Mouse (Mus musculus): ENCODE measurements around the gene Cwf19l1. TPM values are rescaled to one million over a fixed set of nuclear protein-coding genes. Genes with fewer than 3 reads are reported as not detected.
A peak's percentile ranks its signal among the peaks of the same experiment; 100 is the strongest.

The Cwf19l1 gene
- 27.2 and 29.7 TPM in 2 replicates for polyA plus RNA-seq (2015; fragmentation: Nextera tagmentation; extraction: Ambion mirVana)

GRCm38 (mm10) chr19:44135072-44135959 lies at the start of gene Cwf19l1:
Cwf19l1 (minus strand) TSS chr19:44135876.
- Histone ChIP-seq H3K36me3 (peaks cover 35% of the 10 kb centered on the region), H3K27ac (replicated peaks) (peak within 1 kb of the TSS; percentile 95), H3K4me3 (replicated peaks) (peak within 1 kb of the TSS; percentile 71), H3K9me3 (replicated peaks) (no peaks in the 10 kb centered on the region), H3K27me3 (no peaks in the 10 kb centered on the region), H3K4me2 (replicated peaks) (peak within 1 kb of the TSS; percentile 62), H3K4me1 (peaks cover 9% of the 10 kb centered on the region), H3K9ac (peak within 1 kb of the TSS; percentile 76)
- WGBS, result under 1% methylated on average over 45 of the region's 45 CpGs
- ATAC-seq (ENCODE audit: insufficient number of reproducible peaks, low FRiP score, low TSS enrichment, low read depth), result peak; percentile 83

GRCm38 (mm10) chr19:44183968-44184367 lies 48.3 kb upstream of the Cwf19l1 start:
- H3K4me3 ChIP-seq (replicated peaks), result no peak overlapping the region
- ATAC-seq (ENCODE audit: insufficient number of reproducible peaks, low FRiP score, low TSS enrichment, low read depth), result no peak
- H3K27ac ChIP-seq (replicated peaks), result no peak overlapping the region
- H3K27me3 ChIP-seq, result no peaks in the 10 kb centered on the region
- H3K9ac ChIP-seq, result no peak overlapping the region
- no peak overlapping the region for H3K4me2 ChIP-seq (replicated peaks)
- 78% methylated on average over 3 of the region's 3 CpGs for WGBS
- H3K9me3 ChIP-seq (replicated peaks), result no peaks in the 10 kb centered on the region
- H3K4me1 ChIP-seq, result no peaks in the 10 kb centered on the region
- H3K36me3 ChIP-seq, result no peaks in the 10 kb centered on the region

GRCm38 (mm10) chr19:44180502-44180901 lies 44.8 kb upstream of the Cwf19l1 start:
- Histone ChIP-seq H3K27me3 (no peaks in the 10 kb centered on the region), H3K36me3 (no peaks in the 10 kb centered on the region), H3K9ac (no peak overlapping the region), H3K4me3 (replicated peaks) (no peak overlapping the region), H3K27ac (replicated peaks) (no peak overlapping the region), H3K4me1 (no peaks in the 10 kb centered on the region), H3K9me3 (replicated peaks) (no peaks in the 10 kb centered on the region), H3K4me2 (replicated peaks) (no peak overlapping the region)
- WGBS, result 65% methylated on average over 1 of the region's 1 CpGs
- no peak for ATAC-seq (ENCODE audit: insufficient number of reproducible peaks, low FRiP score, low TSS enrichment, low read depth)

GRCm38 (mm10) chr19:44176741-44177140 lies 41.1 kb upstream of the Cwf19l1 start:
- no peaks in the 10 kb centered on the region for H3K27me3 ChIP-seq
- no peaks in the 10 kb centered on the region for H3K9me3 ChIP-seq (replicated peaks)
- no peak overlapping the region for H3K9ac ChIP-seq
- no peak overlapping the region for H3K4me2 ChIP-seq (replicated peaks)
- WGBS, result 81% methylated on average over 3 of the region's 3 CpGs
- no peak overlapping the region for H3K27ac ChIP-seq (replicated peaks)
- no peaks in the 10 kb centered on the region for H3K4me1 ChIP-seq
- H3K4me3 ChIP-seq (replicated peaks), result no peak overlapping the region
- ATAC-seq (ENCODE audit: insufficient number of reproducible peaks, low FRiP score, low TSS enrichment, low read depth), result no peak
- no peaks in the 10 kb centered on the region for H3K36me3 ChIP-seq

- WGBS, result 66% methylated on average over 8 of the region's 8 CpGs
Observed at GRCm38 (mm10) chr19:44174835-44175234, 39.2 kb upstream of the Cwf19l1 start.

GRCm38 (mm10) chr19:44161515-44161914 lies 25.8 kb upstream of the Cwf19l1 start:
- H3K27ac ChIP-seq (replicated peaks), result no peak overlapping the region
- H3K27me3 ChIP-seq, result peaks cover 5% of the 10 kb centered on the region; the same call in 1 of the 2 replicates
- no peaks in the 10 kb centered on the region for H3K9me3 ChIP-seq (replicated peaks)
- WGBS, result 9% methylated on average over 3 of the region's 3 CpGs
- H3K4me2 ChIP-seq (replicated peaks), result no peak overlapping the region
- no peaks in the 10 kb centered on the region for H3K4me1 ChIP-seq
- no peak for ATAC-seq (ENCODE audit: insufficient number of reproducible peaks, low FRiP score, low TSS enrichment, low read depth)
- H3K36me3 ChIP-seq, result no peaks in the 10 kb centered on the region
- H3K9ac ChIP-seq, result no peak overlapping the region
- H3K4me3 ChIP-seq (replicated peaks), result no peak overlapping the region

More at GRCm38 (mm10) chr19:44174835-44175234, 39.2 kb upstream of the Cwf19l1 start:
- H3K4me1 ChIP-seq, result no peaks in the 10 kb centered on the region
- H3K4me3 ChIP-seq (replicated peaks), result no peak overlapping the region
- H3K9me3 ChIP-seq (replicated peaks), result no peaks in the 10 kb centered on the region
- no peaks in the 10 kb centered on the region for H3K36me3 ChIP-seq
- ATAC-seq (ENCODE audit: insufficient number of reproducible peaks, low FRiP score, low TSS enrichment, low read depth), result no peak
- no peak overlapping the region for H3K27ac ChIP-seq (replicated peaks)
- H3K4me2 ChIP-seq (replicated peaks), result no peak overlapping the region
- no peaks in the 10 kb centered on the region for H3K27me3 ChIP-seq
- no peak overlapping the region for H3K9ac ChIP-seq

- 78% methylated on average over 3 of the region's 3 CpGs for WGBS
- Histone ChIP-seq H3K36me3 (no peaks in the 10 kb centered on the region), H3K4me3 (replicated peaks) (no peak overlapping the region), H3K27me3 (peaks cover 12% of the 10 kb centered on the region), H3K4me2 (replicated peaks) (no peak overlapping the region), H3K4me1 (no peaks in the 10 kb centered on the region), H3K9me3 (replicated peaks) (no peaks in the 10 kb centered on the region), H3K9ac (no peak overlapping the region), H3K27ac (replicated peaks) (no peak overlapping the region)
- no peak for ATAC-seq (ENCODE audit: insufficient number of reproducible peaks, low FRiP score, low TSS enrichment, low read depth)
Observed at GRCm38 (mm10) chr19:44159386-44159785, 23.7 kb upstream of the Cwf19l1 start.

GRCm38 (mm10) chr19:44157005-44157404 lies 21.3 kb upstream of the Cwf19l1 start:
- Histone ChIP-seq H3K27me3 (peaks cover 25% of the 10 kb centered on the region), H3K4me2 (replicated peaks) (no peak overlapping the region), H3K27ac (replicated peaks) (no peak overlapping the region), H3K9ac (no peak overlapping the region), H3K36me3 (no peaks in the 10 kb centered on the region), H3K4me1 (no peaks in the 10 kb centered on the region), H3K9me3 (replicated peaks) (no peaks in the 10 kb centered on the region), H3K4me3 (replicated peaks) (no peak overlapping the region)
- no peak for ATAC-seq (ENCODE audit: insufficient number of reproducible peaks, low FRiP score, low TSS enrichment, low read depth)
- 90% methylated on average over 10 of the region's 10 CpGs for WGBS

GRCm38 (mm10) chr19:44153781-44154180 lies 18.1 kb upstream of the Cwf19l1 start:
- H3K27me3 ChIP-seq, result peaks cover 29% of the 10 kb centered on the region
- no peaks in the 10 kb centered on the region for H3K9me3 ChIP-seq (replicated peaks)
- no peak overlapping the region for H3K27ac ChIP-seq (replicated peaks)
- WGBS, result 75% methylated on average over 5 of the region's 5 CpGs
- H3K4me2 ChIP-seq (replicated peaks), result no peak overlapping the region
- H3K4me1 ChIP-seq, result no peaks in the 10 kb centered on the region
- no peak overlapping the region for H3K9ac ChIP-seq
- H3K36me3 ChIP-seq, result no peaks in the 10 kb centered on the region
- no peak overlapping the region for H3K4me3 ChIP-seq (replicated peaks)
- no peak for ATAC-seq (ENCODE audit: insufficient number of reproducible peaks, low FRiP score, low TSS enrichment, low read depth)

GRCm38 (mm10) chr19:44148991-44149390 lies 13.3 kb upstream of the Cwf19l1 start:
- peaks cover 11% of the 10 kb centered on the region for H3K4me1 ChIP-seq
- H3K27me3 ChIP-seq, result peaks cover 22% of the 10 kb centered on the region
- H3K9ac ChIP-seq, result no peak overlapping the region
- 0 out of 2 replicates have a peak, but pooled peaks cover 3% of the 10 kb centered on the region for H3K36me3 ChIP-seq
- H3K4me2 ChIP-seq (replicated peaks), result no peak overlapping the region
- no peak overlapping the region for H3K27ac ChIP-seq (replicated peaks)
- ATAC-seq (ENCODE audit: insufficient number of reproducible peaks, low FRiP score, low TSS enrichment, low read depth), result no peak
- H3K4me3 ChIP-seq (replicated peaks), result no peak overlapping the region
- WGBS, result 75% methylated on average over 2 of the region's 2 CpGs
- no peaks in the 10 kb centered on the region for H3K9me3 ChIP-seq (replicated peaks)

GRCm38 (mm10) chr19:44148345-44148744 lies 12.7 kb upstream of the Cwf19l1 start:
- Histone ChIP-seq H3K27ac (replicated peaks) (no peak overlapping the region), H3K9ac (no peak overlapping the region), H3K36me3 (peaks cover 9% of the 10 kb centered on the region; the same call in 1 of the 2 replicates), H3K4me3 (replicated peaks) (no peak overlapping the region), H3K4me1 (peaks cover 13% of the 10 kb centered on the region), H3K27me3 (peaks cover 16% of the 10 kb centered on the region), H3K4me2 (replicated peaks) (no peak overlapping the region), H3K9me3 (replicated peaks) (no peaks in the 10 kb centered on the region)
- no peak for ATAC-seq (ENCODE audit: insufficient number of reproducible peaks, low FRiP score, low TSS enrichment, low read depth)
- WGBS, result 29% methylated on average over 2 of the region's 2 CpGs
